Mouse (Mus musculus) kidney, adult 2 months (tissue): ENCODE results near the gene Ctsw.
A peak's percentile ranks its signal among the peaks of the same experiment; 100 is the strongest.

ENCODE experiments used
- CTCF ChIP-seq: fragments of 200-500 bp; conservative IDR thresholded peaks from 2 replicates; pipeline ENCODE4 v1.5.1; 2011; ENCODE audit warnings: low read depth, mild to moderate bottlenecking, control low read depth, low read length, moderate library complexity, mixed read lengths; ENCODE audit not compliant: insufficient read depth, insufficient read length
- POLR2A ChIP-seq: fragments of 200-500 bp; IDR thresholded peaks from one replicate; pipeline ENCODE4 v1.6.1; 2011; ENCODE audit warnings: low read depth, low read length, control low read depth

GRCm38 (mm10) chr19:5490898-5491708 lies 22.8 kb upstream of the Ctsw start:
- TF ChIP-seq CTCF: no peak
- TF ChIP-seq POLR2A: peak; percentile 55
